ENCODE assay signal across 13 mouse cellular contexts in genomic region chr4:148015418-148015817, GRCm38 (mm10). TPM values are rescaled to one million over a fixed set of nuclear protein-coding genes. Genes with fewer than 3 reads are reported as not detected.
DNase-seq lines count a peak whose midpoint lies in the region; TF ChIP-seq lines count a peak whose summit lies in the region.
"Had no signal": no experiment of that assay in that cellular context is flagged by ENCODE, and none has a peak within 500 bp of the region (broad histone marks: within the 10 kb centered on the region; RNA-seq: fewer than 3 reads in every experiment).

No protein-coding gene starts in this region.

- intact Hi-C loops in heart, adult 2 months (cut with DNase I), result no loop called here

- H3K36me3 ChIP-seq in heart, adult 2 months (ENCODE audit: control insufficient read depth, insufficient read depth, low read length), result no peaks in the 10 kb centered on the region
- H3K36me3 ChIP-seq in heart, embryonic 10.5 days, result peaks cover 98% of the 10 kb centered on the region
- no peaks in the 10 kb centered on the region for H3K36me3 ChIP-seq in MEL (ENCODE audit: control insufficient read depth in 1 of 2, insufficient read depth in 2 of 2, low read length in 2 of 2)

- H3K9ac ChIP-seq in heart, adult 2 months (ENCODE audit: low read depth, low read length), result no peak overlapping the region
- H3K9ac ChIP-seq in MEL (ENCODE audit: control insufficient read depth, low read depth, low read length, poor library complexity, severe bottlenecking), result no peak overlapping the region
- H3K9ac ChIP-seq: heart, embryonic 15.5 days; kidney, embryonic 15.5 days had no signal

- peak; percentile 63 for TF ChIP-seq CTCF in heart, adult 2 months (IDR thresholded peaks at IDR 0.05)
- peak; percentile 46; the same call in 1 of the 2 replicates for TF ChIP-seq CTCF in lung, adult 2 months (IDR thresholded peaks at IDR 0.05; ENCODE audit: insufficient read depth, low read length)
- TF ChIP-seq CTCF in MEL (IDR thresholded peaks at IDR 0.05 in 2 of 3, conservative IDR thresholded peaks at IDR 0.05 in 1 of 3; ENCODE audit: control insufficient read depth in 1 of 3, insufficient read depth in 1 of 3, low read depth in 2 of 3, low read length in 3 of 3, poor library complexity in 1 of 3, severe bottlenecking in 1 of 3), result peak; percentile 57 to 71 (median 65)

- TF ChIP-seq EP300 in heart, adult 2 months (IDR thresholded peaks at IDR 0.05; ENCODE audit: insufficient read depth, low read depth, low read length), result no peak
- no peak for TF ChIP-seq EP300 in MEL (IDR thresholded peaks at IDR 0.05; ENCODE audit: low read depth in 1 of 2, low read length in 2 of 2)

- no peak overlapping the region for H3K4me3 ChIP-seq in heart, adult 2 months
- H3K4me3 ChIP-seq in heart, embryonic 10.5 days, result no peak overlapping the region
- H3K4me3 ChIP-seq in lung, adult 2 months (replicated peaks; ENCODE audit: extremely low read depth, low read depth, low read length), result no peak overlapping the region
- no peak overlapping the region for H3K4me3 ChIP-seq in MEL (ENCODE audit: control insufficient read depth in 1 of 2, insufficient read depth in 1 of 2, low read depth in 2 of 2, low read length in 2 of 2)
- H3K4me3 ChIP-seq: heart, embryonic 15.5 days; kidney, embryonic 15.5 days had no signal

- DNase-seq in heart, adult 2 months, result no peak
- DNase-seq in heart, embryonic 10.5 days (ENCODE audit: low spot score), result no peak
- no peak for DNase-seq in lung, adult 2 months
- DNase-seq in lung, postnatal 10 days, result no peak
- peak; percentile 33 for DNase-seq in MEL (ENCODE audit: low read depth, low spot score)
- DNase-seq in mesoderm, embryonic 11.5 days (ENCODE audit: low read depth, low spot score), result peak; percentile 28
- DNase-seq in layer of hippocampus, adult 18-20 months (ENCODE audit: low spot score in 2 of 2), result no peak
- DNase-seq in urinary bladder, postnatal 14 days (ENCODE audit: low spot score), result no peak
- DNase-seq: cerebellum, adult 8-10 months; right cerebral cortex, adult 18-20 months had no signal

- no peaks in the 10 kb centered on the region for H3K4me1 ChIP-seq in heart, adult 2 months (ENCODE audit: control insufficient read depth, insufficient read depth, low read length)
- no peaks in the 10 kb centered on the region for H3K4me1 ChIP-seq in heart, embryonic 10.5 days
- H3K4me1 ChIP-seq in lung, adult 2 months (ENCODE audit: control insufficient read depth, insufficient read depth, low read length), result no peaks in the 10 kb centered on the region
- no peaks in the 10 kb centered on the region for H3K4me1 ChIP-seq in MEL (ENCODE audit: control insufficient read depth in 1 of 2, insufficient read depth in 2 of 2, low read length in 2 of 2)
- H3K4me1 ChIP-seq: heart, embryonic 15.5 days; kidney, embryonic 15.5 days had no signal

- H3K27ac ChIP-seq in heart, adult 2 months, result no peak overlapping the region
- no peak overlapping the region for H3K27ac ChIP-seq in heart, embryonic 10.5 days
- H3K27ac ChIP-seq in MEL (ENCODE audit: control insufficient read depth, low read depth, low read length), result no peak overlapping the region
- H3K27ac ChIP-seq: heart, embryonic 15.5 days; kidney, embryonic 15.5 days had no signal

- H3K9me3 ChIP-seq in heart, embryonic 10.5 days, result no peaks in the 10 kb centered on the region
- H3K9me3 ChIP-seq in MEL (replicated peaks; ENCODE audit: insufficient read depth, low read length), result no peaks in the 10 kb centered on the region
- H3K9me3 ChIP-seq: heart, embryonic 15.5 days; kidney, embryonic 15.5 days had no signal

- H3K79me2 ChIP-seq in heart, adult 2 months (replicated peaks; ENCODE audit: control insufficient read depth, insufficient read depth, low read length), result no peaks in the 10 kb centered on the region
- H3K79me2 ChIP-seq in MEL (ENCODE audit: control insufficient read depth, insufficient read depth, low read length, poor library complexity), result no peaks in the 10 kb centered on the region

- peak; percentile 22 for TF ChIP-seq RAD21 in MEL (IDR thresholded peaks at IDR 0.05; ENCODE audit: low read depth, low read length)

- WGBS in heart, adult 2 months, result 87% methylated on average over 10 of the region's 10 CpGs
- 77% methylated on average over 10 of the region's 10 CpGs for WGBS in heart, embryonic 10.5 days
- 87% methylated on average over 10 of the region's 10 CpGs for WGBS in lung, adult 2 months

- no peaks in the 10 kb centered on the region for H3K27me3 ChIP-seq in heart, adult 2 months (ENCODE audit: control insufficient read depth, insufficient read depth, low read length)
- no peaks in the 10 kb centered on the region for H3K27me3 ChIP-seq in heart, embryonic 10.5 days (ENCODE audit: insufficient read depth, poor library complexity, severe bottlenecking)
- no peaks in the 10 kb centered on the region for H3K27me3 ChIP-seq in MEL (ENCODE audit: control insufficient read depth in 1 of 2, insufficient read depth in 2 of 2, low read length in 2 of 2)
- H3K27me3 ChIP-seq: heart, embryonic 15.5 days; kidney, embryonic 15.5 days had no signal

- no peak for TF ChIP-seq POLR2A in heart, adult 2 months (IDR thresholded peaks at IDR 0.05; ENCODE audit: insufficient read depth, low read depth, low read length)
- TF ChIP-seq POLR2A in lung, adult 2 months (IDR thresholded peaks at IDR 0.05; ENCODE audit: borderline replicate concordance, extremely low read depth, low read depth, low read length), result no peak
- TF ChIP-seq POLR2A in MEL (IDR thresholded peaks at IDR 0.05; ENCODE audit: control insufficient read depth in 1 of 2, insufficient read depth in 1 of 2, low read depth in 1 of 2, low read length in 2 of 2, poor library complexity in 1 of 2), result no peak

TF ChIP-seq in MEL, 35 proteins besides CTCF, POLR2A, EP300 and RAD21:
- peak; percentile 49 for TF ChIP-seq SMC3 (IDR thresholded peaks at IDR 0.05; ENCODE audit: low read depth, low read length)
- TF ChIP-seq MAFK (IDR thresholded peaks at IDR 0.05; ENCODE audit: borderline replicate concordance, low read depth, low read length), result no peak
- no peak for TF ChIP-seq RCOR1 (IDR thresholded peaks at IDR 0.05; ENCODE audit: low read depth, low read length)
- no peak for TF ChIP-seq GATA1 (IDR thresholded peaks at IDR 0.05; ENCODE audit: low read depth, low read length)
- TF ChIP-seq CHD2 (IDR thresholded peaks at IDR 0.05; ENCODE audit: low read length), result no peak
- no peak for TF ChIP-seq NRF1 (IDR thresholded peaks at IDR 0.05; ENCODE audit: insufficient read depth, low read depth, low read length, poor library complexity, severe bottlenecking)

RNA-seq across cellular contexts. Expression of gene Nppa, which starts 14.9 kb away (rescaled TPM):
- total RNA-seq in heart, adult 2 months (2021), result 1,000 to 10,000 TPM; 1,237 to 1,820 TPM
- polyA plus RNA-seq in heart, adult 2 months (2012; rRNA removed), result 4,085 and 4,474 TPM in 2 replicates
- polyA plus RNA-seq in heart, embryonic 10.5 days (2016; fragmentation: Nextera tagmentation; extraction: Ambion mirVana), result 2,404 and 4,482 TPM in 2 replicates
- 31.3 and 55.1 TPM in 2 replicates for polyA plus RNA-seq in lung, adult 2 months (2012; rRNA removed)
- not detected in 2 replicates for total RNA-seq in MEL (2012; rRNA removed)
- under 1 TPM in 1 of 2 experiments, not detected in 1; 0.26 TPM for polyA plus RNA-seq in MEL (2012; ENCODE audit: insufficient read depth in 1 of 2, insufficient read length in 2 of 2, low read depth in 1 of 2, low replicate concordance in 2 of 2, missing spikeins in 1 of 2)
- not detected for total RNA-seq in layer of hippocampus, adult 18-20 months (2021)
- polyA plus RNA-seq: activated CD4-positive, CD25-positive, alpha-beta regulatory T cell, adult 4 months had no signal

RNA-seq across cellular contexts. Expression of gene Clcn6, which starts 23.2 kb away (rescaled TPM):
- total RNA-seq in heart, adult 2 months (2021), result 1 to 10 TPM; 7.5 to 8.1 TPM
- 8.9 and 9.0 TPM in 2 replicates for polyA plus RNA-seq in heart, adult 2 months (2012; rRNA removed)
- polyA plus RNA-seq in heart, embryonic 10.5 days (2016; fragmentation: Nextera tagmentation; extraction: Ambion mirVana), result 8.0 and 8.4 TPM in 2 replicates
- 14.1 and 14.9 TPM in 2 replicates for polyA plus RNA-seq in lung, adult 2 months (2012; rRNA removed)
- total RNA-seq in MEL (2012; rRNA removed), result 5.8 and 8.2 TPM in 2 replicates
- 10 to 100 TPM in 1 of 2 experiments, not detected in 1; 17.5 TPM for polyA plus RNA-seq in MEL (2012; ENCODE audit: insufficient read depth in 1 of 2, insufficient read length in 2 of 2, low read depth in 1 of 2, low replicate concordance in 2 of 2, missing spikeins in 1 of 2)
- total RNA-seq in layer of hippocampus, adult 18-20 months (2021), result 10 to 100 TPM; 79.0 to 82.0 TPM

RNA-seq across cellular contexts. Expression of gene Mthfr, which starts 23.5 kb away (rescaled TPM):
- total RNA-seq in heart, adult 2 months (2021), result 10 to 100 TPM in 1 of 2 experiments, 1 to 10 TPM in 1; 8.2 to 11.0 TPM
- polyA plus RNA-seq in heart, adult 2 months (2012; rRNA removed), result 15.7 and 17.3 TPM in 2 replicates
- 13.5 and 15.6 TPM in 2 replicates for polyA plus RNA-seq in heart, embryonic 10.5 days (2016; fragmentation: Nextera tagmentation; extraction: Ambion mirVana)
- 34.8 and 38.9 TPM in 2 replicates for polyA plus RNA-seq in lung, adult 2 months (2012; rRNA removed)
- total RNA-seq in MEL (2012; rRNA removed), result 7.4 and 12.4 TPM in 2 replicates
- polyA plus RNA-seq in MEL (2012; ENCODE audit: insufficient read depth in 1 of 2, insufficient read length in 2 of 2, low read depth in 1 of 2, low replicate concordance in 2 of 2, missing spikeins in 1 of 2), result 10 to 100 TPM in 1 of 2 experiments, not detected in 1; 15.5 TPM
- 10 to 100 TPM; 28.0 to 30.8 TPM for total RNA-seq in layer of hippocampus, adult 18-20 months (2021)

RNA-seq across cellular contexts. Expression of gene Nppb, which starts 29.8 kb away (rescaled TPM):
- total RNA-seq in heart, adult 2 months (2021), result 100 to 1,000 TPM; 117 to 262 TPM
- polyA plus RNA-seq in heart, adult 2 months (2012; rRNA removed), result 204 and 212 TPM in 2 replicates
- polyA plus RNA-seq in heart, embryonic 10.5 days (2016; fragmentation: Nextera tagmentation; extraction: Ambion mirVana), result 124 and 308 TPM in 2 replicates
- polyA plus RNA-seq in lung, adult 2 months (2012; rRNA removed), result not detected in 2 replicates
- total RNA-seq in MEL (2012; rRNA removed), result not detected in 2 replicates
- polyA plus RNA-seq in MEL (2012; ENCODE audit: insufficient read depth in 1 of 2, insufficient read length in 2 of 2, low read depth in 1 of 2, low replicate concordance in 2 of 2, missing spikeins in 1 of 2), result not detected
- not detected for total RNA-seq in layer of hippocampus, adult 18-20 months (2021)
- polyA plus RNA-seq: activated CD4-positive, CD25-positive, alpha-beta regulatory T cell, adult 4 months; kidney, embryonic 15.5 days had no signal

Comparison
In these comparisons a context has a peak if more than half of its experiments do, and no peak if none do; other contexts are left out.
1. DNase-seq: peak in MEL (single experiment) and mesoderm, embryonic 11.5 days (single experiment); none in heart, adult 2 months (0 of 2), heart, embryonic 10.5 days (single experiment), lung, adult 2 months (single experiment), lung, postnatal 10 days (single experiment), layer of hippocampus, adult 18-20 months (0 of 2) and urinary bladder, postnatal 14 days (single experiment).
2. RNA of gene Nppa, which starts 14.9 kb away (polyA plus RNA-seq): 4,085 to 4,474 TPM in heart, adult 2 months, 2,404 to 4,482 TPM in heart, embryonic 10.5 days and 31.3 to 55.1 TPM in lung, adult 2 months; 0.26 TPM in MEL; every median in the first group is over 10 times any median in the second.
3. Peak in every context shown above with its lines, with median percentiles within 50 percentile points of each other: CTCF ChIP-seq.